Mouse (Mus musculus): ENCODE measurements around the gene Msmb.
A peak's percentile ranks its signal among the peaks of the same experiment; 100 is the strongest.
"Not testable (repeated sequence)": the region's sequence is repeated elsewhere in the genome, so short reads cannot be mapped to it uniquely, and the experiment has no call there.

Msmb gene

GRCm38 (mm10) chr14:32141723-32142122, at the start of gene Msmb:
Gene Msmb, plus strand, starts transcription at chr14:32142023.
- no peak for DNase-seq (ENCODE audit: low spot score)

- no peak for DNase-seq (ENCODE audit: low spot score)
Observed at GRCm38 (mm10) chr14:32093018-32093417, 48.8 kb upstream of the Msmb start.

- DNase-seq (ENCODE audit: low spot score): no peak
Observed at GRCm38 (mm10) chr14:32093500-32094117, 48.2 kb upstream of the Msmb start.

- DNase-seq (ENCODE audit: low spot score): no peak
Observed at GRCm38 (mm10) chr14:32095646-32096045, 46.2 kb upstream of the Msmb start.

GRCm38 (mm10) chr14:32096740-32097139, 45.1 kb upstream of the Msmb start:
- DNase-seq (ENCODE audit: low spot score): no peak

GRCm38 (mm10) chr14:32097691-32098090, 44.1 kb upstream of the Msmb start:
- no peak for DNase-seq (ENCODE audit: low spot score)

- no peak for DNase-seq (ENCODE audit: low spot score)
Observed at GRCm38 (mm10) chr14:32098951-32099350, 42.9 kb upstream of the Msmb start.

- no peak for DNase-seq (ENCODE audit: low spot score)
Observed at GRCm38 (mm10) chr14:32103556-32103955, 38.3 kb upstream of the Msmb start.

- DNase-seq (ENCODE audit: low spot score): no peak
Observed at GRCm38 (mm10) chr14:32105663-32106062, 36.2 kb upstream of the Msmb start.

GRCm38 (mm10) chr14:32106911-32107310, 34.9 kb upstream of the Msmb start:
- no peak for DNase-seq (ENCODE audit: low spot score)

GRCm38 (mm10) chr14:32112124-32112523, 29.7 kb upstream of the Msmb start:
- DNase-seq (ENCODE audit: low spot score): not testable (repeated sequence)

GRCm38 (mm10) chr14:32120940-32121919, 20.6 kb upstream of the Msmb start:
- peak; percentile 22 for DNase-seq (ENCODE audit: low spot score)

- DNase-seq (ENCODE audit: low spot score): peak; percentile 22
Observed at GRCm38 (mm10) chr14:32121920-32122315, 19.9 kb upstream of the Msmb start.

- DNase-seq (ENCODE audit: low spot score): no peak
Observed at GRCm38 (mm10) chr14:32124261-32124660, 17.6 kb upstream of the Msmb start.

GRCm38 (mm10) chr14:32125256-32125655, 16.6 kb upstream of the Msmb start:
- not testable (repeated sequence) for DNase-seq (ENCODE audit: low spot score)

GRCm38 (mm10) chr14:32128409-32128808, 13.4 kb upstream of the Msmb start:
- no peak for DNase-seq (ENCODE audit: low spot score)

- no peak for DNase-seq (ENCODE audit: low spot score)
Observed at GRCm38 (mm10) chr14:32131836-32132235, 10.0 kb upstream of the Msmb start.

- DNase-seq (ENCODE audit: low spot score): no peak
Observed at GRCm38 (mm10) chr14:32134293-32134692, 7.5 kb upstream of the Msmb start.

- DNase-seq (ENCODE audit: low spot score): not testable (repeated sequence)
Observed at GRCm38 (mm10) chr14:32136467-32136866, 5.4 kb upstream of the Msmb start.

GRCm38 (mm10) chr14:32140359-32140965, 1.4 kb upstream of the Msmb start:
- no peak for DNase-seq (ENCODE audit: low spot score)

- no peak for DNase-seq (ENCODE audit: low spot score)
Observed at GRCm38 (mm10) chr14:32144734-32145133, 2.9 kb downstream of the Msmb start.

GRCm38 (mm10) chr14:32145401-32145800, 3.6 kb downstream of the Msmb start:
- DNase-seq (ENCODE audit: low spot score): no peak

Data from adipocyte (in vitro differentiated cells).